ENCODE assay signal across 12 mouse cellular contexts in the genomic region with DNA sequence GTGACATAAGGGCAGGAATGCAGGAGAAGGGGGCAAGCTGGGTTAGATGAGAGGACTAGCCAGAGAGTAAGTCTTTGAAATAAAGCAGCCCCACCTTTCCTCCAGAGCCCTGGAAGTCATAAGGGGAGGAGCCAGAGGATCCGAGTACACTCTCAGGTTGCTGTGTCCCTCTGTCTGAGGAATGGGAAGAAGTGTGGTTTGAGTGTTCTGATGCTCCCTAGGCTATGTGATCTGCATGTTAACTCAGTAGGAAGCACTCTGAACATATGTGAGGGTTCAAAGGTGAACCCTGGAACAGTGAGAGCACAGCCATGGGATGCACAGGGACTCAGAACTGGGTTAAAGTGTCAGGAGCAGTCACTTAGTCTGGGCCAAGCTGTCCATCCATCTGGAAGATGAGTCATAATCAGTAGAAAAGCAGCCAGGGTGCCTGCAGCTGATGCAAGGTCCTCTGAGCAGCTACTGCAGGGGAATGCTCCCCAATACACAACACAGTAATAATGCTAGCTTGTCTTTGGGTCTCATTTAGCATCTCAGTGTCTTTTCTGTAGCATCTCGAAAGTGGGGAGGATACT. TPM values are rescaled to one million over a fixed set of nuclear protein-coding genes. Genes with fewer than 3 reads are reported as not detected.
A peak's percentile ranks its signal among the peaks of the same experiment; 100 is the strongest.
DNase-seq lines count a peak whose midpoint lies in the region; ATAC-seq and TF ChIP-seq lines count a peak whose summit lies in the region.
"Had no signal": no experiment of that assay in that cellular context is flagged by ENCODE, and none has a peak within 500 bp of the region (broad histone marks: within the 10 kb centered on the region; RNA-seq: fewer than 3 reads in every experiment).

No protein-coding gene starts in this region.

- H3K27ac ChIP-seq in limb, embryonic 11.5 days (replicated peaks; ENCODE audit: low read depth, low read length), result no peak overlapping the region
- no peak overlapping the region for H3K27ac ChIP-seq in limb, embryonic 10.5 days
- H3K27ac ChIP-seq in liver, adult 2 months (replicated peaks; ENCODE audit: insufficient read depth, low read depth, low read length), result no peak overlapping the region
- H3K27ac ChIP-seq: neural tube, embryonic 15.5 days had no signal

- WGBS in limb, embryonic 11.5 days, result 57% methylated on average over 2 of the region's 2 CpGs
- 53% methylated on average over 2 of the region's 2 CpGs for WGBS in limb, embryonic 10.5 days
- 70% methylated on average over 2 of the region's 2 CpGs for WGBS in liver, adult 2 months

- no peak overlapping the region for H3K9ac ChIP-seq in limb, embryonic 11.5 days (ENCODE audit: low read length)
- H3K9ac ChIP-seq in liver, adult 2 months (ENCODE audit: low read depth, low read length), result peak overlapping the region; percentile 10; the same call in 1 of the 2 replicates
- H3K9ac ChIP-seq: neural tube, embryonic 15.5 days had no signal

- no peaks in the 10 kb centered on the region for H3K27me3 ChIP-seq in limb, embryonic 11.5 days (ENCODE audit: control insufficient read depth, insufficient read depth, low read length)
- H3K27me3 ChIP-seq in limb, embryonic 10.5 days (ENCODE audit: low read depth, poor library complexity, severe bottlenecking), result no peaks in the 10 kb centered on the region
- no peaks in the 10 kb centered on the region for H3K27me3 ChIP-seq in liver, adult 2 months (ENCODE audit: control insufficient read depth, insufficient read depth, low read length)
- H3K27me3 ChIP-seq: CH12.LX; neural tube, embryonic 15.5 days had no signal

- intact Hi-C loops in left cerebral cortex, postnatal 10 days (cut with DNase I), result no loop called here

- H3K79me2 ChIP-seq in liver, adult 2 months (ENCODE audit: control insufficient read depth, insufficient read depth, low read length), result no peaks in the 10 kb centered on the region

- H3K4me2 ChIP-seq in limb, embryonic 11.5 days (ENCODE audit: low read depth, severe bottlenecking), result no peak overlapping the region

- H3K4me3 ChIP-seq in limb, embryonic 11.5 days (ENCODE audit: low read depth, low read length), result no peak overlapping the region
- no peak overlapping the region for H3K4me3 ChIP-seq in limb, embryonic 10.5 days
- no peak overlapping the region for H3K4me3 ChIP-seq in liver, adult 2 months (ENCODE audit: insufficient read depth, low read depth, low read length)
- H3K4me3 ChIP-seq: neural tube, embryonic 15.5 days had no signal

- no peak for TF ChIP-seq POLR2A in liver, adult 2 months (IDR thresholded peaks at IDR 0.05; ENCODE audit: extremely low read depth, insufficient read depth, low read length)

- ATAC-seq in limb, embryonic 11.5 days (ENCODE audit: insufficient number of reproducible peaks, low FRiP score, low TSS enrichment, low read depth), result 0 out of 2 replicates have a peak, but pooled peaks have one; percentile 21

- TF ChIP-seq CTCF in liver, adult 2 months (IDR thresholded peaks at IDR 0.05; ENCODE audit: low read depth, low read length), result no peak

- no peaks in the 10 kb centered on the region for H3K36me3 ChIP-seq in limb, embryonic 11.5 days (ENCODE audit: control insufficient read depth, insufficient read depth, low read length)
- no peaks in the 10 kb centered on the region for H3K36me3 ChIP-seq in limb, embryonic 10.5 days
- peaks cover 19% of the 10 kb centered on the region for H3K36me3 ChIP-seq in liver, adult 2 months (ENCODE audit: control insufficient read depth, insufficient read depth, low read length)
- H3K36me3 ChIP-seq: neural tube, embryonic 15.5 days had no signal

- H3K4me1 ChIP-seq in limb, embryonic 11.5 days (ENCODE audit: control insufficient read depth, insufficient read depth, low read length), result no peaks in the 10 kb centered on the region
- peaks cover 9% of the 10 kb centered on the region for H3K4me1 ChIP-seq in limb, embryonic 10.5 days
- H3K4me1 ChIP-seq in liver, adult 2 months (ENCODE audit: control insufficient read depth, insufficient read depth, low read length), result peaks cover 3% of the 10 kb centered on the region

- H3K9me3 ChIP-seq in limb, embryonic 11.5 days (ENCODE audit: control insufficient read depth, low read length), result no peaks in the 10 kb centered on the region
- H3K9me3 ChIP-seq in limb, embryonic 10.5 days (replicated peaks), result no peaks in the 10 kb centered on the region
- H3K9me3 ChIP-seq: neural tube, embryonic 15.5 days had no signal

- DNase-seq in embryo, embryonic 10.5 days (ENCODE audit: low spot score), result peak; percentile 1
- DNase-seq in embryo, embryonic 10 days (ENCODE audit: low spot score), result no peak
- no peak for DNase-seq in limb, embryonic 11.5 days (ENCODE audit: low spot score)
- no peak for DNase-seq in limb, embryonic 10.5 days (ENCODE audit: low spot score)
- no peak for DNase-seq in liver, adult 2 months (ENCODE audit: extremely low read depth, low read depth, low spot score)
- DNase-seq in retina, postnatal 1 day, result peak; percentile 8
- DNase-seq in left cerebral cortex, postnatal 10 days (ENCODE audit: extremely low spot score in 1 of 2, low spot score in 2 of 2), result no peak
- no peak for DNase-seq in thymus, postnatal 0 days (ENCODE audit: low spot score)
- DNase-seq: adrenal gland, postnatal 10 days; gastrocnemius, postnatal 36 days had no signal

RNA-seq across cellular contexts. Expression of gene Serpinb9, which starts 2.5 kb away (rescaled TPM):
- 0.72 and 1.4 TPM in 2 replicates for polyA plus RNA-seq in limb, embryonic 11.5 days (2014; fragmentation: Nextera tagmentation; extraction: Ambion mirVana)
- polyA plus RNA-seq in limb, embryonic 10.5 days (2016; fragmentation: Nextera tagmentation; extraction: Ambion mirVana), result 0.84 and 1.0 TPM in 2 replicates
- total RNA-seq in liver, adult 2 months (2014; rRNA removed), result 7.2 and 11.9 TPM in 2 replicates
- polyA plus RNA-seq in liver, adult 2 months (2012; rRNA removed), result 1.8 and 2.6 TPM in 2 replicates
- 1 to 10 TPM; 3.0 to 3.4 TPM for total RNA-seq in left cerebral cortex, postnatal 10 days (2021)
- 12.6 and 12.9 TPM in 2 replicates for polyA plus RNA-seq in thymus, postnatal 0 days (2015; fragmentation: Nextera tagmentation; extraction: Ambion mirVana)

RNA-seq across cellular contexts. Expression of gene Serpinb9b, which starts 21.6 kb away (rescaled TPM):
- polyA plus RNA-seq in limb, embryonic 11.5 days (2014; fragmentation: Nextera tagmentation; extraction: Ambion mirVana), result not detected in 2 replicates
- polyA plus RNA-seq in limb, embryonic 10.5 days (2016; fragmentation: Nextera tagmentation; extraction: Ambion mirVana), result not detected in 2 replicates
- not detected in 2 replicates for total RNA-seq in liver, adult 2 months (2014; rRNA removed)
- 0.04 and 0.05 TPM in 2 replicates for polyA plus RNA-seq in liver, adult 2 months (2012; rRNA removed)
- total RNA-seq in left cerebral cortex, postnatal 10 days (2021), result not detected
- polyA plus RNA-seq in thymus, postnatal 0 days (2015; fragmentation: Nextera tagmentation; extraction: Ambion mirVana), result 0.45 and 0.57 TPM in 2 replicates
- total RNA-seq: adrenal gland, postnatal 10 days; gastrocnemius, postnatal 36 days had no signal

RNA-seq across cellular contexts. Expression of gene Serpinb6b, which starts 40.6 kb away (rescaled TPM):
- 0.32 and 0.54 TPM in 2 replicates for polyA plus RNA-seq in limb, embryonic 11.5 days (2014; fragmentation: Nextera tagmentation; extraction: Ambion mirVana)
- polyA plus RNA-seq in limb, embryonic 10.5 days (2016; fragmentation: Nextera tagmentation; extraction: Ambion mirVana), result 0.33 and 0.50 TPM in 2 replicates
- total RNA-seq in liver, adult 2 months (2014; rRNA removed), result 2.6 and 2.7 TPM in 2 replicates
- polyA plus RNA-seq in liver, adult 2 months (2012; rRNA removed), result 0.33 and 0.60 TPM in 2 replicates
- 1 to 10 TPM; 1.6 to 2.5 TPM for total RNA-seq in left cerebral cortex, postnatal 10 days (2021)
- 15.1 and 16.6 TPM in 2 replicates for polyA plus RNA-seq in thymus, postnatal 0 days (2015; fragmentation: Nextera tagmentation; extraction: Ambion mirVana)

Comparison
In these comparisons a context has a peak if more than half of its experiments do, and no peak if none do; other contexts are left out.
1. DNase-seq: peak in embryo, embryonic 10.5 days (single experiment) and retina, postnatal 1 day (single experiment); none in embryo, embryonic 10 days (single experiment), limb, embryonic 11.5 days (single experiment), limb, embryonic 10.5 days (single experiment), liver, adult 2 months (single experiment), left cerebral cortex, postnatal 10 days (0 of 2) and thymus, postnatal 0 days (single experiment).
2. RNA of gene Serpinb6b, which starts 40.6 kb away (polyA plus RNA-seq): 15.1 to 16.6 TPM in thymus, postnatal 0 days; 0.33 to 0.60 TPM in liver, adult 2 months, 0.33 to 0.50 TPM in limb, embryonic 10.5 days and 0.32 to 0.54 TPM in limb, embryonic 11.5 days; every median in the first group is over 10 times any median in the second.